Mouse (Mus musculus) gastrocnemius, adult 8-10 months (tissue): Measurements from ENCODE around the gene Trappc12. TPM values are rescaled to one million over a fixed set of nuclear protein-coding genes. Genes with fewer than 3 reads are reported as not detected.

Experiments
- DNase-seq, 2 experiments: peaks; one replicate each; pipeline ENCODE4 v3.0.0; 2022; ENCODE audit warnings: low spot score in 2 of 2
- total RNA-seq, 4 experiments: library from RNA; stranded (reverse); gene quantifications; 2 replicates each; pipeline ENCODE4 v1.2.4; 2022

Gene Trappc12
- total RNA-seq, result 10 to 100 TPM; 17.1 to 18.7 (median 18.0) TPM

DNA sequence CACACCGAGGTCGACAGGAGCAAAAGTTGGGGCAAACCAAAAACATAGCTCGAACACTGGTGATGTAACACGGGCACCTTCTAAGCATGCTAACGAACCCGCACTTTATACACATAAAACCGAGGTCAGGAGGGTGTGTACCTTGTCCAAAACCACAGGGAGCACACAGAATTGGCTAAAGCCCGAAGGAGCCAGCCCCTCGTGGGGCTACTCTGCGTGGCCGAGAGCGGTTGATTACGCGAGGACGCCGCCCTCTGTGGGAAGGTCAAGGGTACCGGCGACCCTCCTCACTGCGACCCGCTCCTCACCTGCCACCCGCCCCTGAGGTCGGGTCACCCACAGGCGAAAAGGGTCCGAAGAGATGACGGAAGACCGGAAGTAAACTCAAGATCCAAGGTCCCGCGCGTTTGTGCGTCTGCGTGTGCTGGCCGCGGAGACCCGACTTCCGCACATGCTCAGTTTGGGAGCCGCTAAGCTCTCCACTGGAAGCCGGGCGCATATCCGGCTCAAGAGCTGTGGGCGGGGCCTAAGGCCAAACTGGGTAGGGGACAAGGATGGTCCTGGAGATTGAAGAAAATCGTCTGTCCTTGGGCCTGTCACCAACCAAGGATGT, at the start of gene Trappc12:
Trappc12 (minus strand) TSS at position 452 of the 613 bp plus-strand sequence.
- DNase-seq, result peak; percentile 70 to 86

DNA sequence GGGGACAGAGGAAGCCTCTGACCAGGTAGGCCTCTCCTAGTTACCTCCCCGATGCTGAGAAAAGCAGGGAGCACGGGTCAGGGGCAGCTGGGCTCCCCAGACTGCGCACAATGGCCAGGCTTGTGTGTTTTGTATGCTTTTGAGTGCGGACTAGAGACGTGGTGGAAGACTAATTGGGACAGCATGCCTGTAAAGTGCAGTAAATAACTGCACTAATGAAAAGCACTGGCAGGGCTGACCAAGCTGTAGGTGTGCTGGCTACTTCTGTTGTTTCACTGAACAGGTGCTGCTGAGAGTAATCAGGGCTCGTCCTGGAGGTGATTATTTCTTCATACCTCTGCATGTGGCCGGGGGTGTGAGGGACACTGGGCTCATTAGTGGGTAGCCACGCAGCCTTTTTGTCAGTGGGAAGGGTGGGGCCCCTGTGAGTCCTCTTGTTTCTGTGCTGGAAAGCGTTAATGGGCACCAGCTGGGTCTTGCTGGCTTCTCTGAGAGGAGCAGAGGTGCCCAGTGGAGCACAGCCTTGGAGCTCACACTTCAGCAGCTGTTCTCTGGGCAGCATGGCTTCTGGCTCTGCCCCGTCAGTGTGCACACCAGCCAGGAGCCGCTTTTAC, 49.6 kb upstream of the Trappc12 start:
- DNase-seq, result no peak

DNA sequence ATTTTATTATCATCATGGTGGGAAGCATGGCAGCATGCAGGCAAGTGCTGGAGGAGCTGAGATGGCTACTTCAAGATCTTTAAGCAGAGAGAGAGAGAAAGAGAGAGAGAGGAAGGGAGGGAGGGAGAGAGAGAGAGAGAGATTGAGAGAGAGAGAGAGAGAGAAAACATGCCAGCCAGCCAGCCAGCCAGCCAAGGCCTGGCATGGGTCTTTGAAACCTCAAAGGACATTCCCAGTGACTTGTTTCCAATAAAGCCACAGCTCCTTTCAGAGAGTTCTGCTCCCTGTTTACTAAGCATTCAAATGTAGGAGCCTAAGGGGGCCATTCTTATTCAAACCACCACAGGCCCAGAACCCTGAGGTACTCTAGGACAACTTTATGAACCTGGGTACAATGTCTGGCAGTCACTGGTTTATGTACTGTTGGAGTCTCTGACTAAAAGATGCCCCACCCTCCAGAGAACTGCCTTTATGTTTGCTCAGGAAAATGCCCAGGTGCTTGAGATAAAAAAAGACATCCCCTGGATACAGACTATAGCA, 46.7 kb upstream of the Trappc12 start:
- no peak for DNase-seq

DNA sequence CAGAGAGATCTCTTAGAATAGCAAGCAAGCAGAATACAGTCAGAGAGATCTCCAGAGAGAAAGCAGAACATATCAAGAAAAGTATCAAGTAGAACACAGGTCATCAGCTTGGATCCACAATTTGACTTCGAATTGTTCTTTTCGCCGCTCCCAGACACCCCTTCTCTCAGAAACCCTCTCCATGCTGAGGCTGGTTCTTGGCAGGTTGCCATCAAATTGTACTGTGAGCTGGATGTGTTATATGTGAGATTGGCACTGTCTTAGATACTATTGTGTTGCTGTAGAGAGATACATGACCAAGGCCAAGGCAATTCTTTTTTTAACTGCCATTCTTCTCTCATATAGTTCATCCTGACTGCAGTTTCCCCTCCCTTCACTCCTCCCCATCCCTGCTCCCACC, 44.8 kb upstream of the Trappc12 start:
- DNase-seq, result no peak

DNA sequence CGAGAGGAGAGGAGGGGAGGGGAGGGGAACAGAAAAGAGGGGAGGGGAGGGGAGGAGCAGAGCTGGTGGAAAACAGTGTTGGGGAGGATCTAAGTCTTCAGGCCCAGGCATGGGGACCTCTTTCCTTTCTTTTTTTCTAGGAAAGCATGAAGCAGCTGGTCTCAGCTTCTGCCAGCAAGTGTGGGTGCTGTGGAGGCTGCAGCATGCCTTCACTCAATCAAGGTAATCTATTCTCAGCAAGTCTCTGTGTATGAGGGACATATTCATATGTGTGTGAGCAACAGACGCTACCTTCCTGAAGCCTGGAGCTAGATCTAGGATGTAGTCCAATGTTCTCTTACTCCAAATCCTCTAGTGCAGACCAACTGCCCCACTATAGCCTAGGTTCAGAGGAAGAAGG, 43.4 kb upstream of the Trappc12 start:
- no peak for DNase-seq

DNA sequence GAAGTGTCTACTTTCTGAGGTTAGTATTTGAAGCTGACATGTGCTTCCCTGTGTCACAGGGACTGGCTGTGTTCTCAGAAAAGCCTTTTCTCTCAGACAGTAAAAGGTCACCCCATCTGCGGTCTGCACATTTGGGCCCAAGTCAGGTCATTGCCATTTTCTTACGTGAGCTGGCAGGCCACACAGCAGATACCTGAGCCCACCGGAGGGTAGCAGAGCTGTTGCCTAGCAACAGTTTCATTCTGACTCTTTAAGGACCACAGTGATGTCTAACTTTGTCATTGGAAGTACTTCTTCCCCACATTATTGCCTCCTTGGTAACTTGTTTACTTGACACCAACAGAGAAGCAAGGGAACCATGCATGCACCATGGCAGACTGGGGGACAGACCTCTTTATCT, 42.3 kb upstream of the Trappc12 start:
- no peak for DNase-seq

DNA sequence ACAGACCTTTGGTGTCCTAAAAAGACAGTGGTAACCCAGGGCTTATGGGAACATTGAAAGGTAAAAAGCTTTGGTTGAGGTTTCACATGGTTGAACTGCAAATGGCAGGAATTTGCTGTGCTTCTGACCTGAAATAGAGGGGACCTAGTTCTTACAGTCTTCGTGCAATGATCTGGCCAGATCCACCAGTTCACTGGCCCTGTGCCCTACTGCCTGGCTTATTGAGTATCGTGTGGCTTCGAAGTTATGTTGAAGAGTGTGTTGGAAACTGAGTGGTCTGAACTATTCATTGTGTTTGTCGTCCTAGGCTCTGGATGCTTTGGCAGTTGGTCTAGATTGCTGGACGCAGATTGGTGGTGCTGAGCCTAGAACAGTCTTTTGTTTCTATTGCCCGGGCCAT, 36.0 kb upstream of the Trappc12 start:
- DNase-seq, result no peak

DNA sequence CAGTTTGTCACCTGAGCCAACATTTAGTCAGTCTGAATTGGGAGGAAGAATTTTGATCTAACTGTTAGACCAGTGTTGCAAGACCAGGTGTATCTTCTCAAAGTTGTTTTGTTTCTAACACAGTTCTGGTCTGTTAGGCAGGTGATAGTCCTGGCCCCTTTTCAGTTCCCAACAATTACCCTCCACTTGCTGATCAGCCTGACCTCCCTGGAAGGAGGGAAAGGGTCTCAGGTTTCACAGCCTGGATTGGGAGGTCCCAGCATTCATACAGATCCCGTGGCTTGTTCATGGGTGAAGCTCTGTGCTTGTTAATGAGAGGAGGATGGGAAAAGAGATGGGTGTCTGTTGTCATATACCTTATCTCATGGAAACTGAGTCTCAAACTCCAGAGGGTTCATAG, 35.0 kb upstream of the Trappc12 start:
- DNase-seq, result no peak

DNA sequence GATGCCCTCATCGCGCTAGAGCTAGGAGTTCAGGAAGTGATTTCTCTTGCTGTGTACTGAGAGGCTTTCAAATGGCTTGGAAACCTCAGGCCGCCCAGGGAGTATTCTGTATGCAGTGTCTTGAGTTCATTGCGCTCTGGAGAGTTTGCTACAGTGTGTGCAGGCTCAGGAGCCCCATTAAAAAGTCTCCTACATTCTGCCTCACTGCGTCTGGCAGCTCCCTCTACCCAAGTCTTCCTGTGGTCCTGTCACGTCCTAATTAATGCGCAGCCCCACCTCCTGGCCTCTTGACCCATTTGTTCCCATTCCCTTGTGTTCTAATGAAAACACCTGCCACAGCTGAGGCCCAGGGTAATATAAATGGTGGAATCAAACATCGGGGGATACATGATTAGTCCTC, 34.6 kb upstream of the Trappc12 start:
- no peak for DNase-seq

DNA sequence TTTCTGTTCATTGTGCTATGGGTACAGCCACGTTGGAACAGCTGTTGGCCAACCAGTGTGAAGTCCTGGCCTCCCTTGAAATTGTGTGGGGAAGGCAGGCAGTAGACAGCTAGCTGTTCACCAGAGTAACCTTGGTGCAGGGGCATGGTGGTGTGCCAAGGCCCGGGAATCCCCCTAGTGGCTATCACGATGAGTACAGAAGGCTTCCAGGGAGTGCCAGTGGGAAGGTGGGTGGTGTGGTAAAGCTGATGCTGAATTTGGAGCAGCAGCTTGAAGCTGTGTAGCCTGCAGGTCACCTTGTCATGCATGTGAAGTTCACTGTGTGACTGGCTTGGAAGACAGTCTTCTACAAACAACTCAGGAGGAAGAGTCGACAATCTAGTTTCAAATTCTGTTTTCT, 34.1 kb upstream of the Trappc12 start:
- no peak for DNase-seq

DNA sequence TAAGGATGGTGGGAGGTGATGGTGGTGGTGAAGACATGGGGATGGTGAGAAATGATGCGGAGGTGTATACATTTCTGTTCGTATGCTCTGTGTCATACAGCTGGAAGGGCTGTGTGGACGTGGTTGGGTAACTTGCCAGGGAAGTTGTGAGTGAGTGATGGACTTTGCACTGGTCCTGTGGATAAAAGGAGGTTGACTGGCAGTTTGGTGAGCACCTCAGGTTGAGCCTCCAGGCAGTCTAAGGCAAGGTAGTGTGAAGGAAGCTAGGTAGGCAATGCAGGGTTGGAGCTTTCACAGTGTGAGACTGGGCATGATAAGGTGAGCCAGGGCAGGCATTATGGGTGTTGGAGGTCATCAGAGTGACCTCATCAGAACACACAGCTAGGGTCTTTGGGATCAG, 32.4 kb upstream of the Trappc12 start:
- DNase-seq, result no peak

DNA sequence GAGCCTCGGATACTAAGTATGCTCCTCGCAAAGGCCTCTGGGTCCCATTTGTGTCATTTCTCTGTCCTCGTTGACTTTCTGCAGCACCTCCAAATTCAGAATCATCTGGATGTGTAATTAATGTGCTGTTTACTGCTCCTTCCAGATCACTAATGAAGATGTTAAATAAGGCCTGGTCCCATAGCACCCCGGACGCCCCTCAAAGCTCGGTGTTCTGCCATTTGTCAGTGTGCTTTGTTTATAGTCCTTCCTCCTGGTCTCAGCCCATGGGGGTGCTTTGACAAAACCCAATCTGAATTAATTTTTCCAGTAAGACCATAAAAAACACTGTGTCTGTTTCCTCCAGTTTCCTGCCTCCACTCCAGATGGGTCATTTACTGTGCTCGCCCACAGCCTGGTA, 29.9 kb upstream of the Trappc12 start:
- no peak for DNase-seq

DNA sequence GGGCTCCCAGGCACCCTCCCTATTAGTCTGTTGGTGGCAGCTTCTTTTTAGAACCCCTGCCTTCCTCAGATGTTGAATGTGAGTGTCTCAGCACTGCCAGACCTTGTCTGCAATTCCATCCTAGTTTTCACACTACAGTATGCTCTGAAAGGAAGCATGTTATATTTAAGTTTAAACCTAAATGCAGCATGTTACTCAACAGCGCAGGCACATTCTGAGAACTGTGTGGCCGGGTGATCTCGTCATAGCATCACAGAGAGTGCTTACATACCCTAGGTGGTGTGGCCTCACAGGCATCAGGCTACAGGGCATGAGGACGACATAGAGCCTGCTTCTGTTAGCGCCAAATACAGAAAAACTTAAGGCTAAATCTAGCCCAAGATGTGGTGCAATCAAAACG, 25.4 kb upstream of the Trappc12 start:
- DNase-seq, result no peak

DNA sequence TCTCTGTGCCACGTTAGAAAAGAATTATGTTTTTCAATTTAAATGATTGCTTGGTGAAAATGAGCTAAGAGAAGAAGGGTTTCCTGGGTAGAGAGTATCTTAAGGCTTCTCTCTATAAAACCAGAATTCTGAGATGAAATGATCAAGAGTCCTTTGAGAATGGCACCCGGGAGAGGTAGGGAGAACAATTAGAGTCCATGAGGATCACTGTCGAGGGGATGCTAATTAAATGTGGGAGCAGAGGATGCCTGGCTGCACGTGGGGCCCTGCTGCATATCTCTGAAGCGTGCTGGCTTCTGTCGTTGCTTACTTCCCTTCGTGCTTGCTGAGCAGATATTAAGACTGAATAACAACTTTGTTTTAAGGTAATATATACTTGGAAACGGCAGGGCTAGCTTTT, 24.8 kb upstream of the Trappc12 start:
- DNase-seq, result no peak

DNA sequence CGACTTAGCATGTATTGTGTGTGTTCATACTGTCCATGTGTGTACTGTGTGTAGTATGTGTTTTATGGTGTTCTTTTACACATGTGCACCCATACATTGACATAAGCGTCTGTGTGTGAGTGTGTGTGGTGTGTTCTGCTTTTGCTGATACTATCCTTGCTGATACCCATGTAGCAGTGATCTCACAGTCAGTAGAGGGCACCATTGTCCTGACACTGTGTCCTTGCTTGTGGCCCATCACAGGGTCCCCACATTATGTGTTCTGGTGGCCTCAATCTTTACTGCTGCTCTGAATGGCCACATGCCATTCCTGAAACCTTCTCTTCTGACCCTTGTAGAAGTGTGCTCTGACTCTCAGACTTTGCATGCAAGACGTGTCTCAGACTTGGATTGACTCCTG, 23.5 kb upstream of the Trappc12 start:
- DNase-seq, result no peak

DNA sequence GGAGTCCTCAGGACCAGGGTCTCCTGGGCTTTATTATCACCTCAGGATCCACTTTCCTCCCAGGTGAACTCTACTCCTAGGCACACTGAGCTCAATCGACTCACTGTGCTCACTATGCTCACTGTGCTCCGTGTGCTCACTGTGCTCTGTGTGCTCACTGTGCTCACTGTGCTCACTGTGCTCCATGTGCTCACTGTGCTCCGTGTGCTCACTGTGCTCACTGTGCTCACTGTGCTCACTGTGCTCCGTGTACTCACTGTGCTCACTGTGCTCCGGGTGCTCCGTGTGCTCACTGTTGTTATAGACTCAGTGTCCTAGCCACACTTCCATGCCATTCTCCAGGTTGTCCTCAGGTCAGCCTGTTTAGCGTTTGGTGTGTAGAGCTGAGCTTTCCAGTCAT, 19.7 kb upstream of the Trappc12 start:
- DNase-seq, result no peak

DNA sequence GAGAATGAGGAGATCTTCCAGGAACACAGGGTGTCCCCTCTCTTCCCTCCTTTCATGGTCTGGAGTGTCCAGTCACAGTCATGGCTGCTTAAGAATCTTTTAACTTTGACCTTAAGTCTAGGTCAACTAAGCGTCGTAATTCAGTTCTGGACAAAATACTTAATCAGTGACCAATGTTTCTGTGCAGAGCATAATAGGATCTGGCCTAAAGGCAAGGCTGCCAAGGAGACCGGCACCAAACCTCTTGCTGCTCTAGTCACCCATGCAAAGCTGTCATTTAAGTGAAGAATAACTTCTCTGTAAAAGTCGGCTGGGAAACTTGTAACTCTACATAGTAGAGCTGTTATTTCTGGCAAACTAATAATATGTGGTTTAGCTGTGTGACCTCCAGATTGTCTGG, 5.7 kb upstream of the Trappc12 start:
- DNase-seq, result no peak

DNA sequence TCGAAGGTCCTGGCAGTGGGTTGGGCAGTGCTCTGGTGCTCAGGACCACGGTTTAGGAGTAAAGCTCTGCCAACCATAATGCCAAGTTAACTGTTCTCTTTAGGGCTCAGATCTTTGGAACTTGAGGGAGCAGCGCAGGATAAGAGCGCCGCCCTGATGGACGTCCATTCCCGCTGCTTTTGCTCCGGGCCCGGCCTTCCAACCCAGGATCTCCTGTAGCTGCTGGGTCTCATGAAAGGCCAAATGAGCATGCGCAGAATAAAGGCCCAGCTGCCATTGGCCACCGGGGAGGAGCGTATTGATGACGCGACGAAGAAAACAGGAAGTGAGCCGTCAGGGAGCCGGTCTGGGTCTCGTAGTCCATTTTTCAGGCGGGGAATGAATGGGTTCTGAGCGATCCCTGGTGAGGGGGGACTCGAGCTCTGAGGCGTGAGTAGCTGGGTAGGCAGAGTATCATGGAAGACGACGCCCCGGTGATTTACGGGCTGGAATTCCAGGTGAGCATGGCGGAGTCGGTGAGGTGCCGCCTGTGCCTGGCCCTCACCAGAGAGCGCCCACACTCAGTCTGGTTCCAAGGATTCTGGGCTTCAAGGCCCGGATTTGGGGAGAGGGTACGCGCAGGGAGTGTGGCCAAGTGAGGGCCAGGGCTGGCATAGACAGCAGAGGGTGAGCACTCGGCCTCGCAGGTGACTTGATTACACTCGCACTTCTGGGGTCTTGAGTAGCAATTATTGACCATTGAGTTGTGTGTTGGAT, 1.4 kb upstream of the Trappc12 start, which contains the start of gene Eipr1:
Eipr1 (plus strand) TSS at position 296 of the 756 bp plus-strand sequence.
- DNase-seq, result peak; percentile 75 to 86

DNA sequence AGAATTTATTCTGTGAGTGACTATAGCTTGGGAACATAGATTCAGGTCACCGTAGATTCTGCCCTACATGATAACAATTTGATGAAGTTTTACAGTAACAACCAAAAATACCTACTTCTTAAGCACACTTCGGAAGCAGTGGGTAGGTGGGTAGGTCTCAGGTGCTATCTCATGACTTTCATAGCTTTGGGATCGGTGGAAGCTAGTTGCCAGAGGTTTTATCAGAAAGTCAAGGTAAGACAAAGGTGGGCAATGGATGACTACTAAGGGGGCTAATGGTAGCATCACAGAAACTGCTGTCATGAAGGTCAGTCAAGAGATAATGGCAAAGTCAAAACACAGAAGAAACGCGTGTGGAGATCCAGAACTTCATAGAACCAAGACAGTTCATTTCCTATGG, 604 bp upstream of the Trappc12 start:
- DNase-seq, result no peak

DNA sequence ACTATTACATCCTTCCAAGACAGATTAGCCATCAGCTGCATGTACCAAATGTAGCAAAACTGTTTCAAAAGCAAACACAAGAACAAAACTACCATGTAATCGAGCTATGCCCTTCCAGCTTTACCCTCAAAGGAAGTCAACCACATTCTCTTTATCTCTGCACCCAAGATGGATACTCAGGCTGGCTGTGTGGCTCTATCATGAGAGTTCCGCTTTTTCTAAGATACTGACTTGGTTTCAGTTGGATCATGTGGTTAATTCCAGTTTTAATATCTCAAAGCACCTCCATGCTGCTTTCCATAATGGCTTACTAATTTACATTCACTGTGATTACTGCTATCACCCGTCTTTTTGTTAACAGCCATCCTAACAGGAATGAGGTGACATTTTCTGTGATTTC, 6.9 kb downstream of the Trappc12 start:
- no peak for DNase-seq

DNA sequence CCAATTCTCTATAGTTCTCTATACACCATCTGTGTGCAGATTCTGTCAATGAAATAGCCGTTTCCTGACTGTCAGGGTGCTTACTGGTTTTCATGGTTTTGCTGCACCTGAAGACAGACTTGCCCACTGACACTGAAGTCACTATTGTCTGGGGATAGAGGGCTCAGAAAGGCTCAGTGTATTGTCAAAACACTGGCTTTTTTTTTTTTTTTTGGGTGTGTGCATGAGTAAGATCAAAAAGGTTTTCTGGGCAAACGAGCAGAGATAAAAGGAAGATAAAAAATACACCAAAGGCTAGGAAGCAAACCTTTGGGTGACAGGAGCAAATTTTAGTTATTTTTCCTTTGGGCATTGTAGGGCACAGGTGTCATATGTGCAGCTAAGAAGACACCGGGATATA, 15.0 kb downstream of the Trappc12 start:
- DNase-seq, result no peak

DNA sequence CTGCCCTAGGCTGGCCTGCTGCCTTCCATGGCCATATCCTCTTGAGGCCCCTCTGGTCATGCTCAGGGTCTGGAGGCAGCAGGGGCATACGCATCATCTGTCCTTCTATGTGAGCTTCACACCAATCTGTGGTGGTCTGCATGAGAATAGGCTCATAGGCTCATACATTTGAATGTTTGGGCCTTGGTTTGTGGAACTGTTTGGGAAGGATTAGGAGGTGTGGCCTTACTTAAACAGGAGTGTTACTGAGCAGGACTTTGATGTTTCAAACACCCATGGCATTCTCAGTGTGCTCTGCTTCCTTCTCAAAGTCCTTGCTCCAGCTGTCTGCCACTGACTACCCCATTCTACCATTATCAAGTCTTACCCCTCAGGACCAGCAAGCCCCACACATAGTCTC, 16.0 kb downstream of the Trappc12 start:
- no peak for DNase-seq
